Mouse (Mus musculus) embryo, embryonic 11.5 days (tissue): Measurements from ENCODE around the gene Esr1.

ENCODE experiments used
- DNase-seq: peaks from one replicate; pipeline ENCODE4 v3.0.0-alpha.2; 2012; ENCODE audit warnings: low read depth, low spot score

Esr1 gene

DNA sequence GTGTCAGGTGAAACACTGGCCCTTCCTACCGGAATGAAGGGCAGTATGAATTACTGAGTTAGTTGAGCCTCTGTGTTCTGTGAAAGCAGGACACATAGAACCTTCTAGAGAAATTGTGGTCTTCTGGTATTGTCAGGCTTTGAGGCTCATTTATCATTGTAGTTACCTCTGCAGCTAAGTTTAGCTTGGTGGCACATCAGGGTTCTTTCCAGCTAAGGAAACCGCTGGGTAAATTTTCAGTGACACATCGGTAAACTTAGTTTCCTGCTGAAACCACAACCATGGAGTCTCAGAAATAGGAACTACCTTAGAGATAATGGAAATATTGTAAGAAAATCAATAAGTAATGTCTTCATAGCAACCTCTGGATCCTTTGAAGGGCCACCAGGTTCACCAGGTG lies 366.0 kb downstream of the Esr1 start:
- DNase-seq = no peak

DNA sequence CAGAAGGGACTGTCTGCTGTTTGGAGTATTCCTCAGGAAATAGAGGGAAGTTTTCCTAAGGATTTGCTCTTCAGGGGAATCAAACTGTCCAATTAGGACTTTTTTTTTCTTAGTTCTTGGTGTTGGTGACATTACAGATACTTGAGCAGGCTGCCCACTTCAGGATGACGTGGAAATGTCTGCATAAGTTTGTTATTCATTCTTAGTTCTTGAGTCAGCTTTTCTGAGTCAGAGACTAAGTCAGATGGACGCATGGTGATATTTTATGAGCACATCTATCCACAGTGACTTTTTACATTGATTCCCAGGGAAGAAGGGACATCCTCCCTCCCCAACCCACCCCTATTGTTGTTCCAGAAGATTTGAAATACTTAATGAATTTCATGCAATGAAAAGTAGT lies 372.5 kb downstream of the Esr1 start:
- no peak for DNase-seq

DNA sequence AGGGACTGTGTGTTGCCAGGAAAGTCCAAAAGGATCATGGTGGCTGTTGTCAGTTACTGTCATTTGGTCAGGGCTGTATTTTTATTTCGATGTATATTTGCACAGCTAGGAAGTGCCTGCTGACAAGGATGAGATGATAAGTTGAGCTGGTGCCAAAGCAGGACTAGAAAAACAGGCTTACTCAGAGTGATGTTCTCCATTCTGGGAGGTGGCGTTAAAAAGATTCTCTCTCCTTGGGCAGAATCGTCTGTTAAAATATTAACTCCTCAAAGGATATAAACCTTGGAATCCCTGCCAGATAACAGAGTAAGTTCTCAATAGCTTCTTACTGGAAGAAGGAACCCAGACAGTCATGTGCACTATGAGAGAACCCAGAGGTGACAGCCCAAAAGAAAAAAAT lies 382.4 kb downstream of the Esr1 start:
- no peak for DNase-seq

DNA sequence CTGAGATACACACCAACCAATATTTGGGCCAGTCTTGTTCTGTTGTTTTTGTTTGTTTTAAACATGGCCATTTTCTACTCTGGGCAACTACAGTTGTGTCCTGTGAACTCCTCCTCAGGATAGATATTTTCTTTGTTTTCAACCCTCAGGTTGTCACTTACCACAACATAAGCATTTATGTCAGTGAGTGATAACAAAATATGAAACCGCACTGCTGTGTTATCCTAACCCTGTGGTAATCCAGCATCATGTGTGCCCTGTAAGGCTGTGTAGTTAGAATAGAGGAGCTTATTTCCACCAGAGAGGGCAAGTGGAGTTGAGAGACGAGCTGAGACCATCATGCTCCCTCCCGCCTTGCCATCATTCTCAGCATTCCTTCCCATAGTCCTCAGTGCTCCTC lies 385.2 kb downstream of the Esr1 start:
- no peak for DNase-seq

DNA sequence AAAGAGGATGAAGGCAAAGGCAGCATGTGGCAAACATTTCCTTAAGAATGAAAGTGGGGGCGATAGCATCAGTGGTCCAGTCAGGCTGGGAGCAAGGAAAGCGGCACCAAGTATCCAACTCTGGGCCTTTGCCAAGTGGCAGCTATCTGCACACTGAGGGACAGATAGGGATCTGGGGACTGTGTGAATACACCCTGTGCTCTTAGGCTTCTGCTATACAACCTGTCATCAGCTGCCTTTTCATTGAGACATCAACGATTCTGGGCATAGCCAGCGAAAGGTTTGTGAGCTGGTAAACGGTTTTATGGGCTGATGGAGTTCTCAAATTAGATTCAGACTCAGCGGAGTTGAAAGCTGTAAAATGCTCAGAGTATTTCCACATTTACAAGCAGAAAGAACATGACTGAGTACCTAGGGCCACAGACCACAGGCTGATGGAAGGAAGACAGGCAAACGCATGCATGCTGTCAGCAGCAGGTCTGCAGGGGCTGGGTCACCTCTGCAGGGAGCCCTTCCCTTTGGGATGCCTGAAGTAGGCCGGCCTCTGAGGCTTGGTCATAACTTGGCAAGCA lies 397.5 kb downstream of the Esr1 start:
- DNase-seq = peak; percentile 2

DNA sequence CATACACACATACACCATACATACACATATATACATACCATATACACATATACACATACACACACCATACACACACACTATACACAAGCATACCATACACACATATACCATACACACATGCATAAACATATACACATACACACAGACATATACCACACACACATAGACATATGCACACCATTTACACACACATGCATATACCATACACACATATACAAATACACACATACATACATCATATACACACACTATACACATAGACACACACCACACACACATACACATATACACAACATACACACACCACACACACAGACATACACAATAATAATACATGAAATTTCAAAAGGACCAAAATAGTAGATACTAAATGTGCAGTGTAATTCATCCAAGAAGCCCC lies 400.6 kb downstream of the Esr1 start:
- no peak for DNase-seq

DNA sequence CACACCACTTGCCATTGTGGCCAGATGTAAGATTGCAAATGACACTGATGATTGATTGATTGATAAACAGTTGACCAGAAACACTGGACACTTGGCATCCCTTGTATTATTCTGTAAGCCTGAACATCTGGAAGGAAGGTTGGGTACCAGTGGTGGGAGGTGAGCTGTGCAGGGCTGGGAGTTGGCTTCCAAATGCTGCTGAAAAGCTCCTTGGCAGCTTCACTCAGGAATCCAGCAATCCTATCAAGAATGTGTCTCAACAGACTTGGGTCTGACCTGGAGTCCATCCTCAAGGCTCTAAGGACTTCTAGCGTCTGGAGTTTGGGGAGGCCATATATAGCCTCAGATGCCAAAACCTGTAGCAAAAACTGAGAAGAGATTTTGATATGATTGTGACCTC lies 403.6 kb downstream of the Esr1 start:
- no peak for DNase-seq

DNA sequence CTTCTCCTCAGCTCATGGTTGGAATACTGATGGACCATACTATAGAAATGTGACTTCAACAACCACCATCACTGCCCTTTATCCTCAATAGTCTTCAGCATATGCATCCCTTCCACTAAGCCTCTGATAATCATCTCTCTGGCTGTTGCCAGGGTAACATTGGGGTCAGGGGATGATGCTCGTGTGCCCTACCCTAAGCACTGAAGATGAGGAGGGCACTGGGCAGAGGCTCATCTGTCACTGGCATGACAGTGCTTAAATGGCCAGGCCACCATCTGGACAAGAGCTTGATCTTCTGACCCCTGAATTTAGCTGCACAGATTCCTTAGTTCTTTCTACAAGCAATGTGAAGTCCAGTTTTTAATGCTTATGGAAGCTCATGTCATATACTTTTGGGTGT lies 405.8 kb downstream of the Esr1 start:
- DNase-seq = no peak

DNA sequence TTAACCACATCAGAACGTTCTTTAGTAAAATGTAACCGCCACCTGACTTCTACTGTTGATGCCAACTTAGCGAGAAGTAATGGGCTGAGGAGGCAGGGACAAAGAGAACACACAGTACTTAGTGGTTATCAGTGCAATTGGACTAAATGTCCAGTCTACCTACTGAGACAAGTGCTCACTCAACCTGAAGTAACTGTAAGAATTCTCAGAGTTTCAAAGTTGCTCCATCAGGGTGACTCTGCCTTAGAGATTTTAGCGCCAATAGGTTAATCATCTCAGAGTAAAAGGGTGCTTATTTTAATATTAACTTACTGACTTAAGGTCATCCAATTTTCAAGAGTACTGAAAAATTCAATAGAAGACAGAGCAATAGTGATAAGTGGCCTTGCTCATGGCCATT lies 414.5 kb downstream of the Esr1 start:
- no peak for DNase-seq

DNA sequence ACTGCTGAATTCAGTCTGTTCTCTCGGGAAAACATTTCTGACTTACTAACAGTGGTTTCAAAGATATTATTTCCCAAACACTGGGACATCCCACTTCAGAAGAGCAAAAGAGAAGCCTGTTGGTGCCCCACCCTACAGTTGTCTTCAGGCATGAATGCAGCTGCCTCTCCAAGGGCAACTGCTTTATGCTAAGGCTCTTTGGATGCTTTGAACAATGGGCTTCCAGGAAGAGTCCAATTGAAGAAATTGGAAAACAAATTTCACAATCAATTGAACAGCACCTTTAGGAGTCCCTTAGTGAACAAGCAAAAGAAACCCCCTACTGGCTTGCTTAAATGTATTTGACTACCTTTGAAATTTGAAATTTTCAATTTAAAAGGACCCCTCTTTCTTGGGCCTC lies 415.8 kb downstream of the Esr1 start:
- DNase-seq = no peak

DNA sequence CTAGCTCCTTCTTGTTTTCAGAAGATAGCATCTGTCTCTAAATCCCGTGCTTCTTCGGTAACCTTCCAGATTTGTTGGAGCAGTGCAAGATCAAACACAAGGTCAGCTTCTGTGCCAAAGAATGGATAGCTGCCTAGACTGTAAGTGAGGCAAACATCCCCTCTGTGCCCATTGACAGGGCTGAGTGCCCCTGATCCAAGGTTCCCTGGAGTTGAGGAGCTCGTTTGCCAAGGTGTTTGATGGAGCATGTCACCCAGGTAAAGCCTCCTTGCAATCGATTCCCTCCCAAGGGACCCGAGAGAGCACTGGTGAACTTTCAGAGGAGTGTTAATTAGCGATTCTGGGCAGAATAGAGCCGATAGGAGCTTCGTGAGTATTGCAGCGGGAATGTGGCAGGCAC lies 416.9 kb downstream of the Esr1 start:
- no peak for DNase-seq

DNA sequence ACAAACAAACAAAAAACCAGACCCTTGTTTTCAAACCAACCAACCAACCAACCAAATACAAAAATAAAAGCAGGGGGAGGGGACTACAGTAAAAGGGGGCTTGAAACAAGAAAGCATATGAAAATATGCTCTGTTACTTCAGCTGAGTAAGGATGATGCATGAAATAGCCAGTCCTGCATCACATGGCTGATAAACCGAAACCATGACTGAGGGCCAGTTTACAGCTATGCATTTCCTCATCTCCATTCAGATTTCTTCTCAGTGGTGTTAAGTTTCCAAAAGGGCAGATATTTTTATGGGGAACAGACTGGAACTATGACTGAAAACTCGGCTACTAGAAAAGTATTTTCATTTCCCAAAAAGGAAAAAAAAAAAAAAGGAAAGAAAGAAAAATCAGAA lies 417.8 kb downstream of the Esr1 start:
- no peak for DNase-seq

DNA sequence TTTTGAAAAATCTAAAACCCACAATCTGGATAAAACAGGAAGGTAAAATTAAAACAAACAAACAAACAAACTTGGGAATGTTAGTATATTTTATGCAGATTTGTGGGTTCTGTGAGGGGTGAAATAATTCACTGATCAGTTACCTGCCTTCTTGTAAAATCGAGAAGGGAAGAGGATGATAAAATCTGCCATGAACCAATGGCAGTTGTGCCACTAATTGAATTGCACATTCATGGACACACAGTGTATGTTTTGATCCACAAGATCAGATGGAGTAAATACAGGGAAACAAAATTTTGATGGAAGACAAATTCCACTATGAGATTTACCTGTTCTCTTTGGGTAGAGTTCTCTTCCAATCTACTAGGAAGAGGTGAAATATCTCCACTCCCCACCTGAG lies 418.5 kb downstream of the Esr1 start:
- no peak for DNase-seq

DNA sequence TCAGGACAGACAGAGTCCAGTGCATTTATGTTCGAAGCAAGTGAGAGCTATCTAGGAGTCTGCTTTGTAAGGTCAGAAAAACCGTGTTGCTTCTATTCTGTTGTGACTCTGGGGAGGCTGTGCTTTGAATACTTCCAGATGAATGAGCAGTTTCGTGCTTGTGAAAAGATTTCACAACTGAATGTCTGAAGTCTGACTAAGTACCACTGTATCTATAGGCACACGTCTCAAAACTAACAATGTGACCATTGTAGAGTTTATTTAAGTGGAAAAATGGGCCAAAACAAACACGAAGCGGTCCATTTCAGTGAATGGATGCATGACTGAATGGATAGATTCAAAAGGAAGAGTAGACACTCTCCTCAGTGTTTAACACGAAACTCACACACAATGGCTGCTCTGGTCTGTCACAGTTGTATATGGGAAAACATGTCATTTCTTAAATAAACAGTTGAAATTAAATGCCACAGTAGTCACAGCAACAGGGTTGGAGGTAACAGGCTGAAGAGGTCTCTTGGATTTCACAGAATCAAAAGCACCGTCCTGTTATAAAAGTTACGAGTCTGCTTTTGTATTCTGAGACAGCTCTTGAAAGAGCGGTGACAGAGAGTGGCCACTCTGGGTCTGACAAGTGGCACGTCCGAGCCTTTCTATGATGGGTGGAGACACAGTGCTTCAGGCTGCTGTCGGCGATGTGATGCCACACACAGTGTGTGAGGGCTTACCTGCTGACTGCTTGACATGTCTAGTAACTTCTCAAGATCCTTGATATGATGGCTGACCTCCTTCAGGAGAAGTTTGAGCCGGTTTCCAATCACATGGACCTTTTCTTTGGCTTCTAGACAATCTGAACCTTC lies 421.0 kb downstream of the Esr1 start:
- DNase-seq = no peak

DNA sequence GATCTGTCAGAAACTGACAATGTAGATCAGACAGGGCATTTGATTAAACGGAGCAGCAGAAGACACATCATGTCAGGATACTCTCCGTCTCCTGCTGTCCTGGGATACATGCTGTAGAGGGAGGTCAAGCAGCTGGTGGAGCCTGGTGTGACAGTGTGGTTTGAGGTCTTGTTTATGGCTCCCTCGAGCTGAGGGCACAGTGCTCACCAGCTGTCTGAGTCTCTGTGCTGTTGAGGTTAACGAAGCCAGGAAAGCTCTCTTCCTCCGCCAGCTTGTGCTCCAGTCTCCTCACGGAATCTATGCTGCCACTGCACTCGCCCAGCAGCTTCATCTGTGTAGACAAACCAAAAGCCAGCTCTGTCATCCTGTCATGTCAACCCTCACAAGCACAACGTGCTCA lies 429.9 kb downstream of the Esr1 start:
- no peak for DNase-seq

DNA sequence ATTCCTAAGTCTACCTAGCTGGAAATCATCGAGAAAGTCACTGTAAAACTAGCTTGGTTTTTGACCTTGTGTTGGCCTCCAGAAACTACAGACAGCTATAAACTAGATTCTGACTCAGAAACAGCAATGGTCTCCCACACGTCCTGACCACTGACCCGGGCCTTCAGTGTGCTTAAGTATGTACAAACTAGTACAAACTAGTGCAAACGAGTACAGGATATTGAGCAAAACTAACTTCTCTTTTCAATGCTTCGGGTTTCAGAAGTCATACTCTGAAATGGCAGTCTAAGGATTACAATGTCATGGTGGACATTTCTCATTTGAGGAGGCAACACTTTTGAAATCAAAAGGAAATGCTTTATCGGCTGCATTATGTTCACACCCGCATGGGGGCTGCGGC lies 433.1 kb downstream of the Esr1 start:
- no peak for DNase-seq

DNA sequence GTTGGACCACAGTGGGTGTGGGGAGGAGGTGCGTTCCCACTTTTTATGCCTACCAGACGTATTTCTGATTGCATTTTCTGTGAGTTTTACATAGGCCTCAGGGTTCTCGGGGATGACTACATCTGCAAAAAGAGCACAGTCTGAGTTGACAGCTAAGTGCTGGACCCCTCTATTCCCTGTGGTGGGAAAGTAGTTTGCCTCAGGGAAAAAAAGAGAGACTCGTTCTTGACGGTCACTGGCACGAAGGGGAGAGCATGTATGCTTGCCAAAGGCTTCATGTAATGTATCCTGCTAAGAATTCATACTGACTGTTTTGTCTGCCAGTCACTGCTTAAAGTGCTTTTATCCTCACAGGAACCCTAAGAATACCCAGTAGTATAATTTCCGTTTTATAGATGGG lies 433.8 kb downstream of the Esr1 start:
- no peak for DNase-seq

DNA sequence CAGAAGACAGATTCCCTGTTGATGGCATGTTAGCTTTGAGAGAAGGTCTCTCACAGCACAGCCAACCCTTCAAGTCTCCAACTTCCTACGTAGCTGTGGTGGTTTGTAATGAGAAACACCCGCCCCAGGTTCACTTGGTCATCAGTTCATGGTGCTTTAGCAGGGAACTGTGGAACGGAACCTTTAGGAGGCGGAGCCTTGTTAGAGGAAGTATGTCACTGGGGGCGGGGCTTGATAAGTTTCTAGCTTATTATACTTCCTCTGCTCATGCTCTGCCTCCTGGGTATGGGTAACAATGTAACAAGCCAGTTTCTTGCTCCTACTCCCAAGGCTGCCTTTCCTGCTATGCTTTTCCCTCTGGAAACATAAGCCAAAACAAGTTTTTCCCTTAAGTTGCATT lies 434.3 kb downstream of the Esr1 start:
- DNase-seq = no peak
